Mouse (Mus musculus) CH12.LX (cell line): ENCODE results near the gene Psmc1.

Experiments used
- BHLHE40 ChIP-seq: IDR thresholded peaks from 2 replicates; pipeline ENCODE4 v1.6.1; 2011; ENCODE audit warnings: mild to moderate bottlenecking, low read depth, low read length, improper control_type of control experiment
- CTCF ChIP-seq, 2 experiments: IDR thresholded peaks in 1 of 2; conservative IDR thresholded peaks in 1 of 2; 2 replicates each; pipeline ENCODE4 v1.5.1; 2011 to 2012; ENCODE audit warnings: low read depth in 2 of 2, low read length in 2 of 2, improper control_type of control experiment in 1 of 2, inconsistent platforms in 1 of 2, mild to moderate bottlenecking in 1 of 2, moderate library complexity in 1 of 2
- E2F4 ChIP-seq: IDR thresholded peaks from 2 replicates; pipeline ENCODE4 v1.6.1; 2011; ENCODE audit warnings: low read depth, low read length, improper control_type of control experiment; ENCODE audit not compliant: insufficient replicate concordance
- ELF1 ChIP-seq: IDR thresholded peaks from 2 replicates; pipeline ENCODE4 v1.6.1; 2014; ENCODE audit warnings: low read depth, mild to moderate bottlenecking, inconsistent platforms, low read length, improper control_type of control experiment
- EP300 ChIP-seq: IDR thresholded peaks from 2 replicates; pipeline ENCODE4 v1.6.1; 2011; ENCODE audit warnings: low read length, improper control_type of control experiment
- GABPA ChIP-seq: IDR thresholded peaks from 2 replicates; pipeline ENCODE4 v1.6.1; 2012; ENCODE audit warnings: low read depth, low read length, improper control_type of control experiment, inconsistent platforms; ENCODE audit not compliant: insufficient replicate concordance
- JUND ChIP-seq: conservative IDR thresholded peaks from 2 replicates; pipeline ENCODE4 v1.6.1; 2011; ENCODE audit warnings: low read depth, low read length, improper control_type of control experiment
- MYC ChIP-seq: IDR thresholded peaks from 2 replicates; pipeline ENCODE4 v1.6.1; 2011; ENCODE audit warnings: low read depth, mild to moderate bottlenecking, improper control_type of control experiment, low read length
- NELFE ChIP-seq: IDR thresholded peaks from 2 replicates; pipeline ENCODE4 v1.6.1; 2011; ENCODE audit warnings: low read depth, low read length, improper control_type of control experiment
- POLR2A ChIP-seq: IDR thresholded peaks from 2 replicates; pipeline ENCODE4 v1.6.1; 2011; ENCODE audit warnings: low read depth, mild to moderate bottlenecking, improper control_type of control experiment, low read length
- RCOR1 ChIP-seq: conservative IDR thresholded peaks from 2 replicates; pipeline ENCODE4 v1.6.1; 2012; ENCODE audit warnings: low read depth, mild to moderate bottlenecking, inconsistent platforms, low read length, improper control_type of control experiment

DNA sequence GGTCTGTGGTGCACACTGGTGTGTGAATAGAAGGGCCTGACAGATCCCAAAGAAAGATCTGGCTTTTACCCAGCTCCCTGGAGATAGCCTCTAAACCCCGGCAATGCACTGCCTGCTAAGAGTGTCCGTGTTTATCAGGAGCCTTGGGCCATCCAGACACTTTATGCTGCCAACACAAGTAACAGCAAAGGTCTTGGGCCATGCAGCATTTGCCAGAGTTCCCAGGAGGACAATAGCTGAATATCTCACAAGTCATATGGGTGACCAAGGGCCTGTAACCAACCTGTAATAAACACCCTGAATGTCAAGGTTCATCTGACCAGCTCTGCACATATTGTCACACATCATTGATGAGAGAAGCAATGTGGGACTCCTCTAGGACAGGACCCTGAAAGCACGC lies 21.9 kb upstream of the Psmc1 start:
- TF ChIP-seq POLR2A (no peak), JUND (no peak), ELF1 (no peak), CTCF (conservative IDR thresholded peaks at IDR 0.05 in 1 of 2, IDR thresholded peaks at IDR 0.05 in 1 of 2; ENCODE audit: low read depth in 2 of 2, low read length in 2 of 2) (no peak), E2F4 (no peak), NELFE (no peak), RCOR1 (no peak), MYC (no peak), GABPA (no peak), EP300 (no peak), BHLHE40 (no peak)
